Mouse (Mus musculus) MEL (cell line): ENCODE measurements around the gene Pip4k2b. TPM values are rescaled to one million over a fixed set of nuclear protein-coding genes. Genes with fewer than 3 reads are reported as not detected.

Experiments used
- DNase-seq: peaks from one replicate; pipeline ENCODE4 v3.0.0; 2011; ENCODE audit warnings: low read depth, low spot score
- H3K27ac ChIP-seq: 2 replicates; pipeline ENCODE4 v1.5.1; 2012; ENCODE audit warnings: low read depth, mild to moderate bottlenecking, control low read depth, low read length, moderate library complexity; ENCODE audit not compliant: control insufficient read depth
- H3K27me3 ChIP-seq, 2 experiments: fragments of 150-350 bp in 1 of 2; sonication (generic) in 1 of 2; 2 replicates each; pipeline ENCODE4 v1.6.1; 2012; ENCODE audit warnings: low read length in 2 of 2, mild to moderate bottlenecking in 2 of 2, improper control_type of control experiment in 1 of 2, moderate library complexity in 1 of 2; ENCODE audit not compliant: insufficient read depth in 2 of 2, control insufficient read depth in 1 of 2
- H3K36me3 ChIP-seq, 2 experiments: 2 replicates each; pipeline ENCODE4 v1.6.1; 2012 to 2014; ENCODE audit warnings: low read length in 2 of 2, improper control_type of control experiment in 1 of 2, inconsistent platforms in 1 of 2, mild to moderate bottlenecking in 1 of 2; ENCODE audit not compliant: insufficient read depth in 2 of 2, control insufficient read depth in 1 of 2
- H3K4me1 ChIP-seq, 2 experiments: fragments of 150-350 bp in 1 of 2; sonication (generic) in 1 of 2; 2 replicates each; pipeline ENCODE4 v1.6.1; 2012; ENCODE audit warnings: low read length in 2 of 2, improper control_type of control experiment in 1 of 2, mild to moderate bottlenecking in 1 of 2; ENCODE audit not compliant: insufficient read depth in 2 of 2, control insufficient read depth in 1 of 2
- H3K4me3 ChIP-seq, 2 experiments: fragments of 150-350 bp in 1 of 2; sonication (generic) in 1 of 2; 2 replicates each; pipeline ENCODE4 v1.5.1; 2012; ENCODE audit warnings: low read depth in 2 of 2, low read length in 2 of 2, mild to moderate bottlenecking in 2 of 2, moderate library complexity in 2 of 2, control low read depth in 1 of 2, improper control_type of control experiment in 1 of 2; ENCODE audit not compliant: control insufficient read depth in 1 of 2, insufficient read depth in 1 of 2
- H3K79me2 ChIP-seq: 2 replicates; pipeline ENCODE4 v1.6.1; 2012; ENCODE audit warnings: mild to moderate bottlenecking, low read length, moderate library complexity; ENCODE audit not compliant: control insufficient read depth, poor library complexity, insufficient read depth
- H3K9ac ChIP-seq: 2 replicates; pipeline ENCODE4 v1.6.1; 2012; ENCODE audit warnings: low read depth, mild to moderate bottlenecking, control low read depth, low read length, moderate library complexity; ENCODE audit not compliant: control insufficient read depth, poor library complexity, severe bottlenecking
- H3K9me3 ChIP-seq: fragments of 150-350 bp; sonication (generic); replicated peaks from 2 replicates; pipeline ENCODE4 v1.6.1; 2012; ENCODE audit warnings: mild to moderate bottlenecking, low read length, improper control_type of control experiment, moderate library complexity; ENCODE audit not compliant: insufficient read depth
- CHD1 ChIP-seq: IDR thresholded peaks from 2 replicates; pipeline ENCODE4 v1.6.1; 2012; ENCODE audit warnings: low read depth, mild to moderate bottlenecking, inconsistent platforms, low read length, improper control_type of control experiment
- CTCF ChIP-seq, 3 experiments: IDR thresholded peaks in 2 of 3; conservative IDR thresholded peaks in 1 of 3; 2 replicates each; pipeline ENCODE4 v1.5.1; 2011 to 2012; ENCODE audit warnings: low read length in 3 of 3, low read depth in 2 of 3, mild to moderate bottlenecking in 2 of 3, improper control_type of control experiment in 1 of 3, inconsistent platforms in 1 of 3, mixed read lengths in 1 of 3, moderate library complexity in 1 of 3; ENCODE audit not compliant: control insufficient read depth in 1 of 3, insufficient read depth in 1 of 3, poor library complexity in 1 of 3, severe bottlenecking in 1 of 3
- E2F4 ChIP-seq: IDR thresholded peaks from 2 replicates; pipeline ENCODE4 v1.6.1; 2011; ENCODE audit warnings: low read depth, low read length, improper control_type of control experiment, borderline replicate concordance
- GATA1 ChIP-seq: IDR thresholded peaks from 2 replicates; pipeline ENCODE4 v1.6.1; 2011; ENCODE audit warnings: low read depth, low read length, improper control_type of control experiment
- HCFC1 ChIP-seq: IDR thresholded peaks from 2 replicates; pipeline ENCODE4 v1.6.1; 2012; ENCODE audit warnings: low read depth, mild to moderate bottlenecking, inconsistent platforms, low read length, improper control_type of control experiment, moderate library complexity
- KAT2A ChIP-seq: conservative IDR thresholded peaks from 2 replicates; pipeline ENCODE4 v1.6.1; 2012; ENCODE audit warnings: low read depth, low read length, improper control_type of control experiment, inconsistent platforms
- MAX ChIP-seq: IDR thresholded peaks from 2 replicates; pipeline ENCODE4 v1.6.1; 2011; ENCODE audit warnings: low read length, improper control_type of control experiment
- MAZ ChIP-seq: IDR thresholded peaks from 2 replicates; pipeline ENCODE4 v1.6.1; 2012; ENCODE audit warnings: low read depth, mild to moderate bottlenecking, inconsistent platforms, low read length, improper control_type of control experiment
- MEF2A ChIP-seq: IDR thresholded peaks from 2 replicates; pipeline ENCODE4 v1.6.1; 2014; ENCODE audit warnings: low read depth, mild to moderate bottlenecking, inconsistent platforms, low read length, improper control_type of control experiment; ENCODE audit not compliant: poor library complexity, insufficient replicate concordance, severe bottlenecking; ENCODE audit errors: extremely low read depth
- MYC ChIP-seq: IDR thresholded peaks from 2 replicates; pipeline ENCODE4 v1.6.1; 2011; ENCODE audit warnings: low read depth, mild to moderate bottlenecking, low read length, improper control_type of control experiment, moderate library complexity
- NELFE ChIP-seq: IDR thresholded peaks from 2 replicates; pipeline ENCODE4 v1.6.1; 2011; ENCODE audit warnings: low read depth, low read length, improper control_type of control experiment
- POLR2A ChIP-seq, 2 experiments: IDR thresholded peaks; 2 replicates each; pipeline ENCODE4 v1.6.1; 2011 to 2012; ENCODE audit warnings: low read length in 2 of 2, mild to moderate bottlenecking in 2 of 2, control low read depth in 1 of 2, improper control_type of control experiment in 1 of 2, low read depth in 1 of 2, moderate library complexity in 1 of 2; ENCODE audit not compliant: control insufficient read depth in 1 of 2, insufficient read depth in 1 of 2, poor library complexity in 1 of 2
- RAD21 ChIP-seq: IDR thresholded peaks from 2 replicates; pipeline ENCODE4 v1.6.1; 2011; ENCODE audit warnings: mild to moderate bottlenecking, low read depth, low read length, improper control_type of control experiment
- RCOR1 ChIP-seq: IDR thresholded peaks from 2 replicates; pipeline ENCODE4 v1.6.1; 2012; ENCODE audit warnings: low read depth, mild to moderate bottlenecking, inconsistent platforms, low read length, improper control_type of control experiment
- SIN3A ChIP-seq: IDR thresholded peaks from 2 replicates; pipeline ENCODE4 v1.6.1; 2012; ENCODE audit warnings: low read length, improper control_type of control experiment, inconsistent platforms
- SMC3 ChIP-seq: IDR thresholded peaks from 2 replicates; pipeline ENCODE4 v1.6.1; 2011; ENCODE audit warnings: low read depth, low read length, improper control_type of control experiment
- TAL1 ChIP-seq: IDR thresholded peaks from 2 replicates; pipeline ENCODE4 v1.6.1; 2012; ENCODE audit warnings: mild to moderate bottlenecking, inconsistent platforms, low read length, moderate library complexity, mixed read lengths
- TBP ChIP-seq: IDR thresholded peaks from 2 replicates; pipeline ENCODE4 v1.8.0; 2011; ENCODE audit warnings: low read depth, low read length, improper control_type of control experiment
- TCF12 ChIP-seq: IDR thresholded peaks from 2 replicates; pipeline ENCODE4 v1.6.1; 2014; ENCODE audit warnings: low read depth, mild to moderate bottlenecking, inconsistent platforms, low read length, improper control_type of control experiment, moderate library complexity
- USF2 ChIP-seq, 2 experiments: IDR thresholded peaks; 2 replicates each; pipeline ENCODE4 v1.6.1; 2011 to 2012; ENCODE audit warnings: improper control_type of control experiment in 2 of 2, low read length in 2 of 2, borderline replicate concordance in 1 of 2, inconsistent platforms in 1 of 2, low read depth in 1 of 2, mild to moderate bottlenecking in 1 of 2; ENCODE audit not compliant: insufficient read depth in 1 of 2
- ZC3H11A ChIP-seq: IDR thresholded peaks from 2 replicates; pipeline ENCODE4 v1.6.1; 2012; ENCODE audit warnings: low read depth, mild to moderate bottlenecking, inconsistent platforms, low read length, improper control_type of control experiment
- ZKSCAN1 ChIP-seq: IDR thresholded peaks from 2 replicates; pipeline ENCODE4 v1.6.1; 2012; ENCODE audit warnings: low read depth, mild to moderate bottlenecking, inconsistent platforms, low read length, improper control_type of control experiment, moderate library complexity
- polyA plus RNA-seq, 2 experiments: library from polyadenylated mRNA; stranded (reverse) in 1 of 2; unstranded in 1 of 2; fragments of >175 nt in 1 of 2; fragments of >200 nt in 1 of 2; gene quantifications; 2 replicates each; pipeline versions ENCODE4 v1.2.1 to v1.2.4; 2012; ENCODE audit warnings: low replicate concordance in 2 of 2, low read depth in 1 of 2; ENCODE audit not compliant: insufficient read length in 2 of 2, insufficient read depth in 1 of 2, missing spikeins in 1 of 2
- total RNA-seq: library from RNA; depleted of rRNA; stranded (reverse); fragments of 300-350 nt; gene quantifications from 2 replicates; pipeline ENCODE4 v1.2.3, GENCODE M21; 2012

The Pip4k2b gene
- total and polyA plus RNA-seq, 3 experiments: 40.2 to 57.3 (median 43.4) TPM

- Histone ChIP-seq H3K27me3 (no peaks in the 10 kb centered on the region), H3K79me2 (peaks cover 31% of the 10 kb centered on the region), H3K4me1 (peaks cover 0 to 19% of the 10 kb centered on the region in 2 experiments; a peak in 3 of 4 replicates), H3K36me3 (peaks cover 0 to 12% of the 10 kb centered on the region in 2 experiments; a peak in 2 of 4 replicates), H3K27ac (peak overlapping the region; percentile 66; the same call in 1 of the 2 replicates)
- DNase-seq: peak; percentile 76
- TF ChIP-seq RCOR1 (no peak), MAZ (no peak), ZC3H11A (no peak), TAL1 (no peak), HCFC1 (no peak), CHD1 (no peak), MAX (no peak), POLR2A (IDR thresholded peaks at IDR 0.05; ENCODE audit: control insufficient read depth in 1 of 2, insufficient read depth in 1 of 2, low read depth in 1 of 2, low read length in 2 of 2, poor library complexity in 1 of 2) (no peak), MYC (0 out of 2 replicates have a peak, but pooled peaks have one; percentile 5), TCF12 (no peak), GATA1 (0 out of 2 replicates have a peak, but pooled peaks have one; percentile 39), E2F4 (no peak), SMC3 (no peak), USF2 (IDR thresholded peaks at IDR 0.05; ENCODE audit: borderline replicate concordance in 1 of 2, insufficient read depth in 1 of 2, low read depth in 1 of 2, low read length in 2 of 2) (no peak), SIN3A (peak; percentile 51; the same call in 1 of the 2 replicates), RAD21 (no peak), TBP (0 out of 2 replicates have a peak, but pooled peaks have one; percentile 2), KAT2A (no peak), ZKSCAN1 (no peak), NELFE (no peak; the same call in 1 of the 2 replicates), CTCF (IDR thresholded peaks at IDR 0.05 in 2 of 3, conservative IDR thresholded peaks at IDR 0.05 in 1 of 3; ENCODE audit: control insufficient read depth in 1 of 3, insufficient read depth in 1 of 3, low read depth in 2 of 3, low read length in 3 of 3, poor library complexity in 1 of 3, severe bottlenecking in 1 of 3) (no peak), MEF2A (no peak)
- TF ChIP-seq, all 39 proteins: peak for 4
- Histone ChIP-seq H3K9ac (peak overlapping the region; percentile 83), H3K9me3 (no peaks in the 10 kb centered on the region), H3K4me3 (peak overlapping the region; percentile 56 to 94)
Observed at GRCm38 (mm10) chr11:97700746-97701580, 43.5 kb downstream of the Pip4k2b start.
